Mouse (Mus musculus): Measurements from ENCODE around the gene Arhgap44.
A peak's percentile ranks its signal among the peaks of the same experiment; 100 is the strongest.

Arhgap44 gene

DNA sequence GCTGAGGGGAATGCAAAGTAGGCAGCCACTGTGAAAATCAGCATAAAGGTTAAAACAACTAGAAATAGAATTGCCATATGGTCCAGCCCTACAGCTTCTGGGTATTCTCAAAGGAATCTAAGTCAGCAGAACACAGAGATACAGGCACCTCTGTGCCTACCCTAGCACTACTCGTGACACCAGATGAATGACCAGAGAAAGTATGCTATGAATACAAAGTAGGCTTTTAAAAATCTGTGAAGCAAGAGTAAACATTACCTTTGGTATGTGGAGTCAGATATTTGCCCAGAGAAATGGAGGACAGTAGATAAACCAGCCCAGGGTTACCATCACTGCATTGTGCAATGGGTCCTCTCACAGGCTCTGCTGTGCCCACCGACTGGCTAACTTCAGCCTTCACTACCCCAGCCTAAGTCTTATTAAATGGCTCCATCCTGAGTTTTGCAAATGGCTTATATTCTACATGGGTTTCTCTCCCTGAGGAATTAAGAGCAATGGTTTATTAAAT lies 25.6 kb downstream of the Arhgap44 start:
- DNase-seq (ENCODE audit: low spot score in 2 of 2), result no peak

- DNase-seq (ENCODE audit: low spot score in 2 of 2), result no peak
Measured at GRCm38 (mm10) chr11:65135251-65135739, 27.5 kb downstream of the Arhgap44 start.

DNA sequence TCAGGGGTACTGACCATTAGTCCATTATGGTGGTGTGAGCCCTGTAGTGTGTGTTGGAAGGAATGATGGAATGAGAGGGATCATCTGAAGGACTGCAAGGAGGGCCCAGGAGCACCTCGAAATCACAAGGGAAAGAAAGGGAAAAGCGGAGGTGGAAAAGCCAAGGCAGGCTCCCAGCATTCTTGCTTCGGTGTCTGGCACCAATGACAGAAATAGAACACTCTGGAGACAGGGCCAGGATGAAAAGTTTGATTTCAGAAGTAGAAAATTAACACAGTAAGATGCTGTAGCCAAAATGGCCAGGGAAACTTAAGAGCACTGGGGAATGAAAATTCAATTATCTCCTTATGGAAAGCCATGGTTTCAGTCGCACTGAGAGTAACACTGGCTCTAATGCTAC lies 29.1 kb downstream of the Arhgap44 start:
- DNase-seq (ENCODE audit: low spot score in 2 of 2), result no peak

- no peak for DNase-seq (ENCODE audit: low spot score in 2 of 2)
Measured at GRCm38 (mm10) chr11:65129110-65129509, 33.7 kb downstream of the Arhgap44 start.

- peak; percentile 9 to 13 for DNase-seq (ENCODE audit: low spot score in 2 of 2)
Measured at GRCm38 (mm10) chr11:65128666-65129065, 34.1 kb downstream of the Arhgap44 start.

- peak in 1 of 2 experiments; percentile 14 for DNase-seq (ENCODE audit: low spot score in 2 of 2)
Measured at GRCm38 (mm10) chr11:65126566-65126965, 36.2 kb downstream of the Arhgap44 start.

GRCm38 (mm10) chr11:65124913-65125418 lies 37.8 kb downstream of the Arhgap44 start:
- no peak for DNase-seq (ENCODE audit: low spot score in 2 of 2)

DNA sequence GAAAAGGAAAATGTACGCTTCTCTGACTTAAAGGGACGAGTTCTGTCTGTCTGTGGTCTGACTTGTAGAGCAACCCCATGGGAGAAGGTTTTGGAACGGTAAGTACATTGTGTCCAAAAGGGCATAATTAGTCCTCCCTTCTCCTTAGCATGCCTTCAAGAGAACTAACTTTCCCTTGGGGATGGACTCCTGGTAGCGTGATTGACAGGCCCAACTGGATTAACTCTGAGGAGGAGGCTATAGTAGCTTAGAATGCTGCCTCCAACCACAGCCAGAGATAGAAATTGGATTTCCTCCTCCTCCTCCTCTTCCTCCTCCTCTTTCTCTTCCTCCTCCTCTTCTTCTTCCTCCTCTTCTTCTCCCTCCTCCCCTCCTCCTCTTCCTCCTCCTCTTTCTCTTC lies 42.5 kb downstream of the Arhgap44 start:
- DNase-seq (ENCODE audit: low spot score in 2 of 2), result no peak

GRCm38 (mm10) chr11:65115811-65116210 lies 47.0 kb downstream of the Arhgap44 start:
- DNase-seq (ENCODE audit: low spot score in 2 of 2), result no peak

GRCm38 (mm10) chr11:65112086-65112485 lies 50.7 kb downstream of the Arhgap44 start:
- no peak for DNase-seq (ENCODE audit: low spot score in 2 of 2)

- no peak for DNase-seq (ENCODE audit: low spot score in 2 of 2)
Measured at GRCm38 (mm10) chr11:65111651-65112050, 51.1 kb downstream of the Arhgap44 start.

GRCm38 (mm10) chr11:65110058-65110457 lies 52.7 kb downstream of the Arhgap44 start:
- no peak for DNase-seq (ENCODE audit: low spot score in 2 of 2)

- DNase-seq (ENCODE audit: low spot score in 2 of 2), result no peak
Measured at GRCm38 (mm10) chr11:65107734-65108171, 55.0 kb downstream of the Arhgap44 start.

DNA sequence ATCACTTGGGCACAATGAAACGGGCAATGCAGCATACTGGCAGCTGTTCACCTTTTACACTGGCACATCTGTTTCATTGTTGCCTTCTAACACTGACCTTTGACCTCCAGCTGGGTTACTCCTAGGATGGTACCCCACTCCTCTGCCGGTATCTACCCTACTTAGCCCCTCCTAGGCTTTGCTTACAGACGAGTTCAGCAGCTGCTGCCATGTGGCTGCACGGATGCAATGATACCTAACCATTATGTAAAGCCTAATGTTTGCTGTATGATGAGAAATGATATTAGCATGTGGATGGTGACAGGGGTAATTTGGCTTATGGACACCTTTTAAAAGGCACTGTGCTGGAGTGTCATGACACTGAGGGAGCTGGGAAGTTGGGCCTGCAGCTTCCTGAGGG lies 55.6 kb downstream of the Arhgap44 start:
- no peak for DNase-seq (ENCODE audit: low spot score in 2 of 2)

DNA sequence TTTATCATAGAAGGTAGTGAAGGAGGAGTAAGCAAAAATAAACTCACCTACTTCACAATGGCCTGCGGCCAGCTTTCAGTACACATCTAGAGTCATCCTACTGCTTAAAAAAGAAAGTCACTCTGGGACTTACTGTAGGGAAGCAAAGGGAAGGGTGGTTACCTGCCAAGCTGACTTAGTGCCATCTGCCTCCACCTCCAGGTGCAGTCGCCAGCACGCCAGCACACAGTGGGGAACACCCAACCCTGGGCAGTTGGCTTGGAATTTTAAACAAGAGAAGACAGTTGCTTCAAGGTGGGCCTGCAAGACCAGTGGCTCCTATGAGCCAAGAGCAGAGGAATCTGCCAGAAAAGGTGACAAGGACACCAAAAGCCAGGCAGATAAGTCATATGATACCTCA lies 58.7 kb downstream of the Arhgap44 start:
- DNase-seq (ENCODE audit: low spot score in 2 of 2), result no peak

DNA sequence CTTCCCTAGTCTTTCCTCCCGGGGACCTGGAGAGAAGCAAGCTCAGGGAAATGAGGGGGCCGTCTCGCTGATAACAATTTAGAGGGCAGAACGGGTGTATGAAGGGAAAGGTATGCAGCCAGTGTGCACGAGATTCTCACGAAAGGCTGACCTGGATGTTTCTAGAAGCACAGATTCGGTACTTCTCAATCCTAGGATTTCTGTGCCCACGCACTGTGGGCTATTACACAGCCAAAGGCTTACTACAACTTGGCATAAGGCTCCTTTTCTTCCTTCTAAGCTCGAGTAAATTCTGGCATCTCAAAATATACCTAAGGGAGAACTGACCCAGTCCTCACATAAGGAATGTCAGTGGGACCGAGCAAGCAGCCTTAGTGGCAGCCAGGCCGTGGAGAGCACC lies 61.6 kb downstream of the Arhgap44 start:
- DNase-seq (ENCODE audit: low spot score in 2 of 2), result no peak

DNA sequence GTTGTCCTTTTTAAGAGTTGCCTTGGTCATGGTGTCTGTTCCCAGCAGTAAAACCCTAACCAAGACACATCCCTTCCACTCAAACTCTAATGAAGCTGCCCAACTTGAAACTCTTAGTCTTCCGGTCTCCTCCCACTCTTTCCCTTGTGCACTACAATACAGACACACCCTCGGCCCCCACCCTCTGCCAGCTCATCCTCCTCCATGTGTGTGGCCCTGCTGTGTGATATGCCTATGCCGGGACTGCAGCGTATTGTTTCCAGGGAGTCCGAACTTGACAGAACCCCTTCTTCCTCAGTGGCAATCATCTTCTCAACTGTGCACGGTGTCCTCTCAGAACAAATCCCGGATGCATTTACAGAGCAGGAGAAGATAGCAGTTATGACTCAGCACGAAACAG lies 62.7 kb downstream of the Arhgap44 start:
- DNase-seq (ENCODE audit: low spot score in 2 of 2), result no peak

- no peak for DNase-seq (ENCODE audit: low spot score in 2 of 2)
Measured at GRCm38 (mm10) chr11:65097526-65098070, 65.2 kb downstream of the Arhgap44 start.

GRCm38 (mm10) chr11:65096866-65097265 lies 65.9 kb downstream of the Arhgap44 start:
- DNase-seq (ENCODE audit: low spot score in 2 of 2), result no peak

GRCm38 (mm10) chr11:65092851-65093250 lies 69.9 kb downstream of the Arhgap44 start:
- DNase-seq (ENCODE audit: low spot score in 2 of 2), result no peak

DNA sequence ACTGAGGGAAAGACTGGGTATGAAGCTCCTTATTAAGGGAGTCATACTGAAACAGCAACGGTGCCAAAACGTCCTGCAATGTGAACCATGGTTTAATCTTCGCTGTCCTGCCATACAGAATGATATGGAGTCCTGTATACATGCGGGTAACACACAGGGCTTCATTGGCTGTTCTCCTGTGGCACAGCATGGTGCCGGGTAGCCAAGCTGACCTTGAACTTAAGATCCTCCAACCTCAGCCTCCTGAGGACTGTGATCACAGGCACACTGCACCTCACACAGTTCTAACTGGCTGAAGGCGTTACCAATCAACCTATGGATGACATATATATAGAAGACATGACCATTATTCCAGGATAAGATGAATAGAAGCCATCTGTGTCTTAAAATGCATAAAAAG lies 72.4 kb downstream of the Arhgap44 start:
- DNase-seq (ENCODE audit: low spot score in 2 of 2), result no peak

DNA sequence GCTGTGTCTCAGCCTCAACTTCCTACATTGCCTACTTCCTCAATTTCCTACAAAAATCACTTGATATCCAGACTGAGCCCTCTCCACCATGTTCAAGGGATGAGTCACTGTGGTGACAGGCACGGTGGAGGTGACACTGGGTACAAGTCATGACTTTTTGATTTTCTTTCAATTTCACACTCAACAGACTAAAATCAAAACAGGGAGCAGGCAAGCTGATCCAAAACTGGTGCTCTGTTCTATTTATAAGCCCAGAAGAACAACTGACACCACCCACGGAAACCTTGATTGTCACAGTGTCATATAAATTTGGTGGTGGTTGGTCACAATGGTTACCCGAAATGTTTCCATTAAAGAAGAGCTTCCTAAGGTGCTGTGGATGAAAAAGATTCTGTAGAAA lies 72.8 kb downstream of the Arhgap44 start:
- no peak for DNase-seq (ENCODE audit: low spot score in 2 of 2)

DNA sequence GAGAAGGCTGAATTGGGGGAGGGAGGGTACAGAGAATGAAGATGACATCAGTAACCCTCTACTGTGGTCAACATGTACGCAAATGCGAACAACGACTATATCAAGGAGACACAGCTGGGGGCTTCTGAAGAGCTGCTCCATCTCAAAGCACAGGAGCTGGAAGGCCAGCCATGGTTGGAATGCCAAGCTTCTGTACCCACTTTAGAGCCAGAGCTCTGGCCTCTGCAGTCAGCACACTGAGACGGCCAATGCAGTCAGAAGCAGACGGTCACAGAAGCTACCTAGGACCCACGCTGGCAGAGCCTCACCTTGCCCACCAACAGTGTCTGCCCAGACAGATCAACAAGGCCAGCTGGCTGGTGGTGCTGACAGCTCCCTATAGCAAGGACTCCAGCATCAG lies 73.5 kb downstream of the Arhgap44 start:
- DNase-seq (ENCODE audit: low spot score in 2 of 2), result no peak
